Mouse (Mus musculus) intestine, embryonic 14.5 days (tissue): ENCODE data around the gene A530064D06Rik. TPM values are rescaled to one million over a fixed set of nuclear protein-coding genes. Genes with fewer than 3 reads are reported as not detected.
A peak's percentile ranks its signal among the peaks of the same experiment; 100 is the strongest.

ENCODE experiments used
- ATAC-seq: fragments of 200-750 bp; cut with Nextera tagmentation; replicated peaks from 2 replicates; pipeline ENCODE4 v1.8.0; 2017; ENCODE audit warnings: low read depth, moderate number of reproducible peaks, moderate TSS enrichment, moderate library complexity; ENCODE audit not compliant: low FRiP score, low TSS enrichment
- DNase-seq: peaks from one replicate; pipeline ENCODE4 v3.0.0-alpha.2; 2018; ENCODE audit warnings: low spot score
- H3K27ac ChIP-seq: fragments of 300-500 bp; sonication (generic); 2 replicates; pipeline ENCODE4 v1.5.1; 2014; ENCODE audit warnings: low read depth, mild to moderate bottlenecking, control low read depth
- H3K27me3 ChIP-seq: fragments of 300-500 bp; sonication (generic); replicated peaks from 2 replicates; pipeline ENCODE4 v1.6.1; 2014; ENCODE audit warnings: low read length, control low read depth; ENCODE audit not compliant: control insufficient read depth, insufficient read depth
- H3K36me3 ChIP-seq: fragments of 300-500 bp; sonication (generic); 2 replicates; pipeline ENCODE4 v1.6.1; 2014; ENCODE audit warnings: low read length, control low read depth; ENCODE audit not compliant: control insufficient read depth, insufficient read depth
- H3K4me1 ChIP-seq: fragments of 300-500 bp; sonication (generic); replicated peaks from 2 replicates; pipeline ENCODE4 v1.6.1; 2014; ENCODE audit warnings: low read length, control low read depth, mixed read lengths; ENCODE audit not compliant: control insufficient read depth, insufficient read depth
- H3K4me2 ChIP-seq: fragments of 300-500 bp; sonication (generic); 2 replicates; pipeline ENCODE4 v1.6.1; 2014; ENCODE audit warnings: low read length
- H3K4me3 ChIP-seq: fragments of 300-500 bp; sonication (generic); 2 replicates; pipeline ENCODE4 v1.5.1; 2014; ENCODE audit warnings: low read depth, low read length, control low read depth, mixed read lengths
- H3K9ac ChIP-seq: fragments of 300-500 bp; sonication (generic); 2 replicates; pipeline ENCODE4 v1.6.1; 2014; ENCODE audit warnings: mild to moderate bottlenecking, low read length
- H3K9me3 ChIP-seq: fragments of 300-500 bp; sonication (generic); 2 replicates; pipeline ENCODE4 v1.6.1; 2016; ENCODE audit warnings: low read length, control low read depth; ENCODE audit not compliant: control insufficient read depth
- WGBS: fragments of 180-500 bp; shearing (Covaris S2); extraction: QIAGEN DNeasy Blood & Tissue Kit; methylation state at CpG from one replicate; pipeline ENCODE4 v1.1.7; 2014; 5-methylcytosine and 5-hydroxymethylcytosine counted together
- polyA plus RNA-seq: library from polyadenylated mRNA; unstranded; fragments of >200 nt; fragmentation: Nextera tagmentation; extraction: Ambion mirVana; gene quantifications from 2 replicates; pipeline ENCODE4 v1.2.1, GENCODE M21; 2014

A530064D06Rik gene
- polyA plus RNA-seq, 1 experiment from 2014 or later = 0.09 TPM

- peak; percentile 98 for DNase-seq
- Histone ChIP-seq H3K36me3 (no peaks in the 10 kb centered on the region), H3K27ac (no peak overlapping the region), H3K4me1 (peaks cover 31% of the 10 kb centered on the region), H3K9me3 (no peaks in the 10 kb centered on the region), H3K4me2 (peak overlapping the region; percentile 50), H3K9ac (no peak overlapping the region), H3K4me3 (peak overlapping the region; percentile 29), H3K27me3 (peaks cover 36% of the 10 kb centered on the region)
- ATAC-seq = peak; percentile 67
- WGBS = 10% methylated on average over 21 of the region's 21 CpGs
These were observed 66.3 kb downstream of the A530064D06Rik start for GRCm38 (mm10) chr17:48100441-48101417.

- Histone ChIP-seq H3K27me3 (peaks cover 50% of the 10 kb centered on the region), H3K4me1 (peaks cover 38% of the 10 kb centered on the region), H3K27ac (no peak overlapping the region), H3K4me3 (no peak overlapping the region), H3K9me3 (no peaks in the 10 kb centered on the region), H3K4me2 (no peak overlapping the region), H3K36me3 (no peaks in the 10 kb centered on the region), H3K9ac (no peak overlapping the region)
- ATAC-seq (no peak), DNase-seq (peak; percentile 54)
- WGBS = 44% methylated on average over 11 of the region's 11 CpGs
These were observed 67.8 kb downstream of the A530064D06Rik start for GRCm38 (mm10) chr17:48099312-48099711.

Other genes with a start within 250 kb of the A530064D06Rik start
- 30.3 and 32.4 TPM in 2 replicates for gene Foxp4, start 242.6 kb downstream of the A530064D06Rik start, polyA plus RNA-seq
- not detected in 2 replicates for gene 1700122O11Rik, start 129.0 kb downstream of the A530064D06Rik start, polyA plus RNA-seq
- not detected in 2 replicates for gene 1700067P10Rik, start 78.0 kb downstream of the A530064D06Rik start, polyA plus RNA-seq
- gene 9830107B12Rik, start 21.0 kb downstream of the A530064D06Rik start, polyA plus RNA-seq = not detected in 2 replicates
- 0.17 and 0.23 TPM in 2 replicates for gene Trem1, start 65.5 kb upstream of the A530064D06Rik start, polyA plus RNA-seq
- gene Trem3, start 80.5 kb upstream of the A530064D06Rik start, polyA plus RNA-seq = 0.19 and 0.30 TPM in 2 replicates
- 1.5 and 1.8 TPM in 2 replicates for gene Treml4, start 97.0 kb upstream of the A530064D06Rik start, polyA plus RNA-seq
- 0.08 and 0.11 TPM in 2 replicates for gene Treml2, start 132.2 kb upstream of the A530064D06Rik start, polyA plus RNA-seq
- 0.41 and 0.46 TPM in 2 replicates for gene B430306N03Rik, start 148.9 kb upstream of the A530064D06Rik start, polyA plus RNA-seq
- 2.6 and 2.9 TPM in 2 replicates for gene Trem2, start 179.1 kb upstream of the A530064D06Rik start, polyA plus RNA-seq
- 0.24 and 0.91 TPM in 2 replicates for gene Treml1, start 192.6 kb upstream of the A530064D06Rik start, polyA plus RNA-seq
- gene Nfya, start 242.6 kb upstream of the A530064D06Rik start, polyA plus RNA-seq = 21.4 and 24.0 TPM in 2 replicates
- gene Oard1, start 242.7 kb upstream of the A530064D06Rik start, polyA plus RNA-seq = 72.4 and 77.7 TPM in 2 replicates